Mouse (Mus musculus) midbrain, embryonic 13.5 days (tissue): ENCODE measurements around the gene Cdc123. TPM values are rescaled to one million over a fixed set of nuclear protein-coding genes. Genes with fewer than 3 reads are reported as not detected.

Experiments used
- ATAC-seq: fragments of 200-750 bp; cut with Nextera tagmentation; 2 replicates; pipeline ENCODE4 v1.8.0; 2017; ENCODE audit warnings: mild to moderate bottlenecking, moderate TSS enrichment, moderate library complexity
- H3K27ac ChIP-seq: fragments of 300-500 bp; sonication (generic); 2 replicates; pipeline ENCODE4 v1.5.1; 2015; ENCODE audit warnings: inconsistent platforms, mild to moderate bottlenecking, moderate library complexity
- H3K27me3 ChIP-seq: fragments of 300-500 bp; sonication (generic); 2 replicates; pipeline ENCODE4 v1.6.1; 2015; ENCODE audit warnings: mild to moderate bottlenecking, inconsistent platforms
- H3K36me3 ChIP-seq: fragments of 300-500 bp; sonication (generic); 2 replicates; pipeline ENCODE4 v1.6.1; 2015; ENCODE audit warnings: mild to moderate bottlenecking, inconsistent platforms
- H3K4me1 ChIP-seq: fragments of 300-500 bp; sonication (generic); replicated peaks from 2 replicates; pipeline ENCODE4 v1.6.1; 2015; ENCODE audit warnings: inconsistent platforms
- H3K4me2 ChIP-seq: fragments of 300-500 bp; sonication (generic); replicated peaks from 2 replicates; pipeline ENCODE4 v1.6.1; 2015; ENCODE audit warnings: moderate library complexity, mild to moderate bottlenecking, inconsistent platforms
- H3K4me3 ChIP-seq: fragments of 300-500 bp; sonication (generic); replicated peaks from 2 replicates; pipeline ENCODE4 v1.5.1; 2015; ENCODE audit warnings: mild to moderate bottlenecking, inconsistent platforms
- H3K9ac ChIP-seq: fragments of 300-500 bp; sonication (generic); replicated peaks from 2 replicates; pipeline ENCODE4 v1.6.1; 2015; ENCODE audit warnings: mild to moderate bottlenecking, inconsistent platforms
- H3K9me3 ChIP-seq: fragments of 300-500 bp; sonication (generic); 2 replicates; pipeline ENCODE4 v1.6.1; 2016; ENCODE audit warnings: mild to moderate bottlenecking, inconsistent platforms
- WGBS: fragments of 180-500 bp; shearing (Covaris S2); methylation state at CpG from one replicate; pipeline ENCODE4 v1.1.7; 2015; 5-methylcytosine and 5-hydroxymethylcytosine counted together
- polyA plus RNA-seq: library from polyadenylated mRNA; unstranded; fragments of >200 nt; fragmentation: Nextera tagmentation; extraction: Ambion mirVana; gene quantifications from 2 replicates; pipeline ENCODE4 v1.2.1, GENCODE M21; 2015

Gene Cdc123
- polyA plus RNA-seq, 1 experiment from 2014 or later, result 355 TPM

DNA sequence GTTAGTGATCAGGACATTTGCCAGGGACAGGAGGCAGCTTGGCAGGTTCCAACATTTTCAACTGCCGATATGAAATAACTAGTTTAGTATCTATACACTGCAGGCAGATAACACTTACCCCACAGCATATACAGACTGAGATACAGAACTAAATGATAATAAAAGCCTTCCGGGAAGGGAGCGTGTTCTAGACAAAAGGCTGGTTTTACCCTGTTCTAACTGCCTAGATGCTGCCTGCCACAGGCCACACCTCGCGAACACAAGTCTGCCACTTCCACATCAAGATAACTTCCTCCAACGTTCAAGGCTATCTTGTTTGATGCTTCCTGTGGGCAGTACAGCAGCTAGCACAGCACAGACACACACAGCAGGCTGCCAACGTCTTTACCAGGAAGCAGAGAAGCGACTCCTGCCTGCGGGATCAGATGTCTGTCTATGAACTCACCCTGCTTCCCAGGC is 43.8 kb downstream of the Cdc123 start:
- Histone ChIP-seq H3K27me3 (no peaks in the 10 kb centered on the region), H3K9me3 (peaks cover 3% of the 10 kb centered on the region; the same call in 1 of the 2 replicates), H3K36me3 (peaks cover 82% of the 10 kb centered on the region), H3K4me2 (no peak overlapping the region), H3K4me1 (no peaks in the 10 kb centered on the region), H3K4me3 (no peak overlapping the region), H3K9ac (no peak overlapping the region), H3K27ac (no peak overlapping the region)
- no peak for ATAC-seq
- 93% methylated on average over 9 of the region's 9 CpGs for WGBS

DNA sequence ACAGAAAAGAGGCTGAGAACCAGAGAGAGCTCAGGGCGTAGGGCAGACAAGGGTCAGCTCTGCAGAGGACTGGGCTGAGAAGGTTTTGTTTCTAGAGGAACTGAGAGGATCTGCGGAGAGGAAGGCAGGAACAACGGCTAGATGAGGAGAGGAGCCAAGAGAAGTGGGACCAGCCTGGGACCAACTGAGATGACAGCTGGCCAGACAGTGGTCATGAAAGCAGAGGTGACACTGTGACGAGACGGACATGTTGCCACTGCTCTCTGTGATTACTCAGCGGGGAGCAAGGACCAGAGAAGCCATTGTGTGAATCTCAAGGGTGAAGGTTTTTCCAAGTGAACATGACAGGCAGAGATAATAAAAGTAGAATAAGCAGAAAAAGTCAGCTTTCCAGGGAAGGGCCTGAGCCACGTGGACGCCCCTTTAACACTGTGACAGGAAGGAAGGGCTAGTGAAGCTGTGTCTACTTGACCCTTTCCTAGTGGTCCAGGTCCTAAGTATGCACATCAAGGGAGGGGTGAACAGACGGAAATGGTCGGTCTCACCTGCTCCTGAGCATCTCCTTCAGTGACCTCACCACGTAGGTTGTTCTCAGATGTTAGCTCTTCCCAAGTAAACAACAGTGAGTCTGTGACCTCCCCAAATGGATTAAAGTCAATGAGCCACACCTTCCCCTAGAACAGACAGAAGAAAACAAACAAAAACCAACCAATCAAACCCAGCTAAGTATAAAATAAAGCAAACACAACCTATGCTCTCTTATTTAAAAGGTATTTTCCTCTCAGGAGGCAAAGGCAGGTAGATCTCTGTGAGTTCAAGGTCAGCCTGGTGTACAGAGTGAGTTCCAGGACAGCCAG is 46.9 kb downstream of the Cdc123 start:
- H3K9ac ChIP-seq, result no peak overlapping the region
- H3K27me3 ChIP-seq, result no peaks in the 10 kb centered on the region
- 92% methylated on average over 11 of the region's 11 CpGs for WGBS
- no peak overlapping the region for H3K4me2 ChIP-seq
- H3K4me3 ChIP-seq, result no peak overlapping the region
- no peak overlapping the region for H3K27ac ChIP-seq
- no peak for ATAC-seq
- no peaks in the 10 kb centered on the region for H3K4me1 ChIP-seq
- H3K9me3 ChIP-seq, result peaks cover 3% of the 10 kb centered on the region; the same call in 1 of the 2 replicates
- H3K36me3 ChIP-seq, result peaks cover 89% of the 10 kb centered on the region

DNA sequence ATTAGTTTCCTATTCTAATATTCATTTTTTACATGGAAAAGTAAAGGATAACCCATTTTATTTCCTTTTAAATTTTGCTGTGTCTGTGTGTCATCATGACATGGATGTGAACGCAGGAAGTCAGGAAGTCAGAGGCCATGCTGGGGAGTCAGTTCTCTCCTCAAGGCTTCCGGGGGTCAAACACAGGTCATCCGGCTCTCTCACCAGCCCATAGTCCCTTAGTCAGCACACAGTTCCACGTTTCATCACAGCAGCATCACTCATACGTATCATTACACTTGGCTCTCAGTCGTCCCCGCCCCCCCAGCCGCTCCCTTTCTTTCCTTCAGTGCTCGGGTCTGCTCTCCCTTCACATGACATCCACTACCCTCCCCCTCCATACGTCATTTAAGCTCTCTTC is 51.2 kb downstream of the Cdc123 start:
- no peaks in the 10 kb centered on the region for H3K27me3 ChIP-seq
- 95% methylated on average over 10 of the region's 10 CpGs for WGBS

DNA sequence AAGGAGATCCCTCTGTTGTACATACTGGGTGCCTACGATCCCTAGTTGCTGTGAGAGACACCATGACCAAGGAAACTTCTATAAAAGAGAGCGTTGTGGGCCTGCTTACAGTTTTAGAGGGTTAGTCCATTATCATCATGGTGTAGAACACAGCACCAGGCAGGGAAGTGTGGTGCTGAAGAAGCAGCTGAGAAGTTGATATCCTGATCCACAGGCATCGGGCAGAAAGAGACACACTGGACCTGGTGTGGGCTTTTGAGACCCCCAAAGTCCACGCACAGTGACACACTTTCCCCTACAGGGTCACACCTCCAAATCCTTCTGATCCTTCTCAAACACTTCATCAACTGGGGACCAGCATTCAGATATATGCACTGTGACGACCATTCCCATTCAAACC is 52.9 kb downstream of the Cdc123 start:
- H3K27me3 ChIP-seq, result no peaks in the 10 kb centered on the region
- no peak for ATAC-seq
- H3K36me3 ChIP-seq, result peaks cover 45% of the 10 kb centered on the region
- H3K9ac ChIP-seq, result no peak overlapping the region
- H3K27ac ChIP-seq, result no peak overlapping the region
- H3K4me3 ChIP-seq, result no peak overlapping the region
- H3K9me3 ChIP-seq, result no peaks in the 10 kb centered on the region
- 94% methylated on average over 5 of the region's 5 CpGs for WGBS
- H3K4me1 ChIP-seq, result no peaks in the 10 kb centered on the region
- no peak overlapping the region for H3K4me2 ChIP-seq

More for the DNA sequence above, 51.2 kb downstream of the Cdc123 start:
- Histone ChIP-seq H3K9me3 (no peaks in the 10 kb centered on the region), H3K36me3 (peaks cover 60% of the 10 kb centered on the region), H3K9ac (no peak overlapping the region), H3K4me1 (no peaks in the 10 kb centered on the region), H3K4me2 (no peak overlapping the region), H3K4me3 (no peak overlapping the region), H3K27ac (no peak overlapping the region)
- no peak for ATAC-seq

DNA sequence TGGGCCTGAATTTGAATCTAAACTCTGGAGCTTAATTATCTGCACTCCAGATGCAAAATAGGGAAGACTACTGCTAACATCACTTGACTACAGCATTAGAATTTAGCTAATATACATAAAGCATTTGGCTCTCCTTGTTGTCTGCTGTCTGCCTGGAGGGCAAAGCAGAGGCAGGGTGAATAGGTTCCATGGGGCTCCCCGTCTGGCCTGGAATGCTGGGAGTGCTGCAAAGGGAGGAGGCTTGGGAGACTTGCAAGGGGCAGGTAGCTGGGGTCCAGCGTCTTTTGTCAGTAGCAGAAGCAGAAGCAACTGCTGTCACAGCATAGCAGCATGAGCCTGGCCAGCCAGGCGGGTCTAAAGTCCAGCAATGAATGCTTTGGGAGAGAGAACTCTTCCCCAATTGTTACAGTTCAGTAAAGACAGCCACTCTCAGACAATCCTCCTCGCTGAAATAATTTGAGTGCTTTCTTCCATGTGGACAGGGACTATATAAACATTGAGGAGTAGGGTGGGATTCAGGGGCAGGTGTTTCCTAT is 55.3 kb downstream of the Cdc123 start:
- WGBS, result 24% methylated on average over 4 of the region's 4 CpGs
- Histone ChIP-seq H3K27me3 (no peaks in the 10 kb centered on the region), H3K9me3 (no peaks in the 10 kb centered on the region), H3K36me3 (peaks cover 22% of the 10 kb centered on the region), H3K9ac (no peak overlapping the region), H3K27ac (no peak overlapping the region), H3K4me1 (no peaks in the 10 kb centered on the region), H3K4me3 (no peak overlapping the region), H3K4me2 (no peak overlapping the region)
- ATAC-seq, result no peak

DNA sequence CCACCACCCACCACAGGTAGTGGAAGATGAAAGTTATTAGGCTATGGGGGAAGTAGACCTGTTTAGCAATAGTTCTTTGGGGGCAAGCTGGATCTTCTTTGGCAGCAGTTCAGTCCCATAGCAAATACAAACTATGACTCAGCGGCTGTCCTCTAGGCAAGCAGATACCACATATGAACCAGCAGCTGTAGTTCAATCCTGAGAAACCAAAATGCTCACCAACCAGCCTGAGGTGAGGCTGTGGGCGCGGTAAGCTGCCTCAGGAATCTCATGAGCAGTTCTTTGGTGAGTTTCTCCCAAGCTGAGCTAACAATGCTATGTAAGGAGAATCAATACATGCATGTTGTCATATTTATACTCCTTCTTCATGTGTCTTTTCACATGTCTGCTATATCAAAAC is 57.6 kb downstream of the Cdc123 start:
- Histone ChIP-seq H3K4me1 (no peaks in the 10 kb centered on the region), H3K27me3 (no peaks in the 10 kb centered on the region), H3K4me2 (no peak overlapping the region), H3K9ac (no peak overlapping the region), H3K36me3 (peaks cover 2% of the 10 kb centered on the region; the same call in 1 of the 2 replicates), H3K27ac (no peak overlapping the region), H3K9me3 (no peaks in the 10 kb centered on the region), H3K4me3 (no peak overlapping the region)
- no peak for ATAC-seq
- 87% methylated on average over 3 of the region's 3 CpGs for WGBS

DNA sequence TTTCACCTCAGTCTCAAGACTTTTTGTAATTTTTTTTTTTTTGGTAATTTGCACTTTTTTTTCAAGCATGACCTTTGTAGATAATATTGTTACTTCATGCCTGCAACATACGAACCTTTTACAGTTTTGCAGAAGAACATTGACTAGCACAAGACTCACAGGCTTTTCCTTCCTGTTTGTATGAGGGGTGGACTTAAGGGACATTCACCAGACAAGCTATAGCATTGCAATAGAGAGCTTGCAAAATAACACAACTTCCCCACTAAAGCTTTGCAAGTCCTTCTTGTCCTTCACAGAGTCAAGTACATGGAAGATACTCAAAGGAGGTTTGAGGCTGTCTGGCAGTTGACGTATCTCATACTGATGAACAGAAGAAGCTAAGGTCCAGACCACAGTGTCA is 72.5 kb downstream of the Cdc123 start:
- H3K4me3 ChIP-seq, result no peak overlapping the region
- 88% methylated on average over 2 of the region's 2 CpGs for WGBS

DNA sequence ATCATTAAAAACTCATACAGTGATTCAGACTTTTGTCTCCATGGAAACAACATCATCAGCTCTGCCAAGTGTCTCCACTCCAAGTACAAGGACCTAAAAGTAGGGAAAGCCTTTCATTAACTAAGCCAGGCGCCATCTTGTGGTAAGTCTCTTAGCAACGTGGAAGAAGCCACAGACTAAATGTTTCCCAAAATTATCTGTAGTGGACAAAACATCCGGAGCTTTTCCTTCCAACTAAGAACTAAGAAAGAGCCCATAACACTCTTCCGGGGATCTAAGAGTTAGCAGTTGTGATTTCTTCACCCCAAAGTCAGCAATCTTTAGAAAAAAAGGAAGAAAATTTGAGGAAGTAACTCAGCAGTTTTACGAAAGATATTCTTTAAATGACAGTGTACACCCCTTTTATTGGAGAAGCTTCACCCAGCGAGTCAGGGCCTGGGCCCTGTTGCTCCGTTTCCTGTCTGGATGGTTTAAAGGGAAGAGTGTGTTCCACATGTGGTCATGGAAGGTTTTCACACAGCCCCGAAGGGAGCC is 74.2 kb downstream of the Cdc123 start:
- no peak overlapping the region for H3K27ac ChIP-seq
- H3K27me3 ChIP-seq, result no peaks in the 10 kb centered on the region
- H3K9me3 ChIP-seq, result no peaks in the 10 kb centered on the region
- H3K9ac ChIP-seq, result no peak overlapping the region
- 58% methylated on average over 8 of the region's 8 CpGs for WGBS
- H3K4me2 ChIP-seq, result no peak overlapping the region
- H3K4me1 ChIP-seq, result no peaks in the 10 kb centered on the region
- H3K4me3 ChIP-seq, result no peak overlapping the region
- no peaks in the 10 kb centered on the region for H3K36me3 ChIP-seq
- ATAC-seq, result 0 out of 2 replicates have a peak, but pooled peaks have one; percentile 45

More for the DNA sequence above, 72.5 kb downstream of the Cdc123 start:
- Histone ChIP-seq H3K27me3 (no peaks in the 10 kb centered on the region), H3K27ac (no peak overlapping the region), H3K36me3 (no peaks in the 10 kb centered on the region), H3K4me1 (no peaks in the 10 kb centered on the region), H3K9me3 (no peaks in the 10 kb centered on the region), H3K4me2 (no peak overlapping the region), H3K9ac (no peak overlapping the region)
- no peak for ATAC-seq

DNA sequence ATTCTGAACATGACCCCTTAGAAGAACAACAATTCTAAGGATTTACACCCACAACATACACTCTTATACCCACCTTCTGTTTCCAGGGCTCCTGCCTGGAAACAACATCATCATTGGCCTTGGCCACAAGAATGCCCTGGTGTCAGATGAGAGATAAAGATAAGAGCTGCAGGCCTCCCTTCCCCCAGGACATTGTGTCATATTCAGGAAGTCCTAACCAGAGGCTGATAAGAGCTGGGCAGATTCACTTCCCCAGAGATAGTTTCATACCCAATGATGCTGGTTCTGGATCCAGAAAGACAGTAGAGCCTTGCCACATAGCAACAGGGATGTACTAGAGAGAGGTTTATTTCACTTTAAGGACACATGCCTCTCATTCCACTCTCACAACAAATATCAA is 75.3 kb downstream of the Cdc123 start:
- H3K4me1 ChIP-seq, result no peaks in the 10 kb centered on the region
- H3K36me3 ChIP-seq, result no peaks in the 10 kb centered on the region
- no peak overlapping the region for H3K9ac ChIP-seq
- no peak overlapping the region for H3K4me3 ChIP-seq
- ATAC-seq, result no peak
- no peak overlapping the region for H3K27ac ChIP-seq
- no peak overlapping the region for H3K4me2 ChIP-seq
- H3K9me3 ChIP-seq, result no peaks in the 10 kb centered on the region
- no peaks in the 10 kb centered on the region for H3K27me3 ChIP-seq

DNA sequence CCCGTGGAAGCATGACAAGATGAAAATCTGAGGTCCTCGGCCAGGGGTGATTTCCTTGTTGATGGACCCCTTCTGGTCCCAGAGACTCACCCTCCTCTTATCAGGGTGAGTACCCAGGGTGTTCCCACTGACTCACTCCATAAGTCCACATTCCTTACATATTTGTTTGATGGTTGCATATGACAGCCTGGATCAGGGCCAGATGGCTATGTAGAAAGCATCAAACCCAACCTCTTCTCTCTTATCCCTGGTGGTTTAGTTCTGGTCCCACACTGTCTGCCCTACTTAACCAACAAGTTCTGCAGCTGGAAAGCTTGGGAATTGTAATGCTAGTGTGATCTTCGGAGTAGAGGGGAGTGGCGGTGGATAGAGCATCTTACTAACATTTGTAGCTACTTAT is 76.0 kb downstream of the Cdc123 start:
- no peak overlapping the region for H3K27ac ChIP-seq
- ATAC-seq, result no peak
- no peak overlapping the region for H3K4me3 ChIP-seq
- no peaks in the 10 kb centered on the region for H3K27me3 ChIP-seq
- no peak overlapping the region for H3K4me2 ChIP-seq
- no peaks in the 10 kb centered on the region for H3K9me3 ChIP-seq
- no peak overlapping the region for H3K9ac ChIP-seq
- WGBS, result 89% methylated on average over 4 of the region's 4 CpGs
- H3K4me1 ChIP-seq, result no peaks in the 10 kb centered on the region
- H3K36me3 ChIP-seq, result no peaks in the 10 kb centered on the region

DNA sequence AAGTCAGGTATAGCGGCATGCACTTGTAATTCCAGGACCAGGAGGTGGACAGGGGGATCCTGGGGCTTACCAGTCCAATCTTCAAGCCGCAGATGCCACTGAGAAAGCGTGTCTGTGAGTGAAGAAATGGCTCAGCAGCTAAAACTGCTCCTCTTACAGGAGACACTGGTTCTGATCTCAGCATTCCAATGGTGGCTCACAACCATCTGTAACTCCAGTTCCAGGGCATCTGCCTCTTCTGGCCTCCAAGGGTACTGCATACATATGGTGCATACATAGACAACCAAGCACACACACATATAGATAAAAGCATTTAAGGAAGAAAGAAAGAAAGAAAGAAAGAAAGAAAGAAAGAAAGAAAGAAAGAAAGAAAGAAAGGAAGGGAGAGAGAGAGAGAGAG is 82.9 kb downstream of the Cdc123 start:
- Histone ChIP-seq H3K27me3 (no peaks in the 10 kb centered on the region), H3K4me3 (no peak overlapping the region), H3K27ac (no peak overlapping the region), H3K36me3 (no peaks in the 10 kb centered on the region), H3K9me3 (0 out of 2 replicates have a peak, but pooled peaks cover 3% of the 10 kb centered on the region), H3K9ac (no peak overlapping the region), H3K4me1 (no peaks in the 10 kb centered on the region), H3K4me2 (no peak overlapping the region)
- ATAC-seq, result no peak
- 89% methylated on average over 3 of the region's 3 CpGs for WGBS

DNA sequence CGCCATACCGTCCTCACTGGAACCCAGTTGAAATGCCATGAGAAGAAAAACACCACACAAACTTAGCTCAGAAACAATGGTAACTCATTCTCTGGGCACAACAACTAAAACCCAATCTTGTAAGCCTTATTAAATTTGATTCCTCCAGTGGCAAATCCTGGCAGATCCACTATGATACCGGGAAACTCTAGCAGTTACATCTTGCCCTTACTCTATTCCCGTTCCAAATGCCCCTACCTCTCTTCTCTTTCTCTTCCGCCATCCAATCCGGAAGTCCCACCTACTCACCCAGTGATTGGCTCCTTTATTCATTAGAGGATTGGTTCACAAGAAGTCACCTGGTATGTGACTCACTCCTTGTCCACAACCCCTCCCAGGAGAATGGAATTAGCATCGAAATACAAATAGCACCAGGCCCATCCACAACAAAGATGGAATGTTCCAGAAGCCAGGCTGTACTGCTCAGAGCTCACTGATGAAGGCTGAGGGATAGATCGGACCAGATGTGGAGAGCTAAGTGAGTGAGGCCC is 84.4 kb downstream of the Cdc123 start:
- 95% methylated on average over 8 of the region's 8 CpGs for WGBS
- Histone ChIP-seq H3K9me3 (0 out of 2 replicates have a peak, but pooled peaks cover 3% of the 10 kb centered on the region), H3K4me3 (no peak overlapping the region), H3K36me3 (no peaks in the 10 kb centered on the region), H3K9ac (no peak overlapping the region), H3K4me2 (no peak overlapping the region), H3K27me3 (no peaks in the 10 kb centered on the region), H3K27ac (no peak overlapping the region), H3K4me1 (no peaks in the 10 kb centered on the region)
- no peak for ATAC-seq
